Comparison of ENCODE assay signal across 11 mouse cellular contexts in the genomic region with DNA sequence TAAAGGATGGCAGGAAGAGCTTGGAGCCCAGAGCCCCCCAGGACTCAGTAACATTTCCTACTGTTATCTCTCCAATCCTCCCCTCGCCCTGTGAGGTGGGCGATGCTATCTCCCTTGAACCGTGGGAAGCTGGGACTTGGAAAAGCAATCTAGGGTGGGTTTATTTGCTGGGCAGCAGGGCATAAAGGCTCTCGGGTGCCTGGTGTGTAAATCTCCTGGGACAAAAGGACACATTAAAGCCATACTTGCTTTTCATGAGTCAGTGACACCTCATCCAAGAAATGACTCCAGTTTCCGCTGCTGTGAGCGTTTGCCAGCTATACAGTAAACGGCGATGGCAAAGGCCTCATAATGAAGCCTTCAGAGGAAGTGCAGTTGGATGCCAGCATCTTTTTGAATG. TPM values are rescaled to one million over a fixed set of nuclear protein-coding genes. Genes with fewer than 3 reads are reported as not detected.
DNase-seq lines count a peak whose midpoint lies in the region; ATAC-seq and TF ChIP-seq lines count a peak whose summit lies in the region.
"Had no signal": no experiment of that assay in that cellular context is flagged by ENCODE, and none has a peak within 500 bp of the region (broad histone marks: within the 10 kb centered on the region; RNA-seq: fewer than 3 reads in every experiment).

No protein-coding gene starts in this region.

- peaks cover 30% of the 10 kb centered on the region for H3K36me3 ChIP-seq in kidney, embryonic 15.5 days
- H3K36me3 ChIP-seq in C2C12 (ENCODE audit: control insufficient read depth, insufficient read depth): peaks cover 54% of the 10 kb centered on the region
- H3K36me3 ChIP-seq in neural tube, embryonic 13.5 days: peaks cover 49% of the 10 kb centered on the region
- peaks cover 28% of the 10 kb centered on the region; the same call in 1 of the 2 replicates for H3K36me3 ChIP-seq in lung, postnatal 0 days (ENCODE audit: insufficient read depth, low read length)

- H3K27ac ChIP-seq in kidney, embryonic 15.5 days: peak overlapping the region; percentile 75
- H3K27ac ChIP-seq in neural tube, embryonic 13.5 days (replicated peaks): peak overlapping the region; percentile 80
- no peak overlapping the region for H3K27ac ChIP-seq in lung, postnatal 0 days (ENCODE audit: low read length)
- H3K27ac ChIP-seq: intestine, embryonic 15.5 days had no signal

- DNase-seq in kidney, postnatal 36 days: no peak
- peak; percentile 48 for DNase-seq in 3134 (ENCODE audit: extremely low read depth, insufficient read length, low spot score)
- DNase-seq in lung, postnatal 0 days (ENCODE audit: low spot score): no peak
- DNase-seq: cerebellum, adult 2 months; heart, adult 18-20 months; lung, embryonic 14.5 days had no signal

- H3K79me2 ChIP-seq in C2C12 (ENCODE audit: control insufficient read depth, insufficient read depth): peaks cover 47% of the 10 kb centered on the region

- no peak overlapping the region for H3K4me2 ChIP-seq in kidney, embryonic 15.5 days
- H3K4me2 ChIP-seq in neural tube, embryonic 13.5 days: no peak overlapping the region
- H3K4me2 ChIP-seq in lung, postnatal 0 days (replicated peaks; ENCODE audit: low read depth, low read length): no peak overlapping the region
- H3K4me2 ChIP-seq: intestine, embryonic 15.5 days; lung, embryonic 14.5 days had no signal

- 35% methylated on average over 8 of the region's 8 CpGs for WGBS in kidney, embryonic 15.5 days
- 40% methylated on average over 8 of the region's 8 CpGs for WGBS in neural tube, embryonic 13.5 days
- whole genome bisulfite sequencing in lung, postnatal 0 days: 70% methylated on average over 8 of the region's 8 CpGs

- no peak for TF ChIP-seq EP300 in lung, postnatal 0 days (IDR thresholded peaks at IDR 0.05)

- H3K9ac ChIP-seq in kidney, embryonic 15.5 days: no peak overlapping the region
- no peak overlapping the region for H3K9ac ChIP-seq in neural tube, embryonic 13.5 days
- no peak overlapping the region for H3K9ac ChIP-seq in lung, postnatal 0 days (replicated peaks; ENCODE audit: low read depth)
- H3K9ac ChIP-seq: intestine, embryonic 15.5 days; lung, embryonic 14.5 days had no signal

- TF ChIP-seq CTCF in C2C12 (IDR thresholded peaks at IDR 0.05; ENCODE audit: control insufficient read depth, insufficient read depth, insufficient read length): no peak
- TF ChIP-seq CTCF in lung, postnatal 0 days (IDR thresholded peaks at IDR 0.05): no peak

- H3K27me3 ChIP-seq in kidney, embryonic 15.5 days: no peaks in the 10 kb centered on the region
- no peaks in the 10 kb centered on the region for H3K27me3 ChIP-seq in C2C12 (ENCODE audit: control insufficient read depth, insufficient read depth, insufficient read length)
- no peaks in the 10 kb centered on the region for H3K27me3 ChIP-seq in neural tube, embryonic 13.5 days
- H3K27me3 ChIP-seq in lung, postnatal 0 days (replicated peaks; ENCODE audit: insufficient read depth, low read length): no peaks in the 10 kb centered on the region
- H3K27me3 ChIP-seq: intestine, embryonic 15.5 days had no signal

- peak; percentile 78 for ATAC-seq in kidney, embryonic 15.5 days (replicated peaks; ENCODE audit: low FRiP score)
- ATAC-seq in neural tube, embryonic 13.5 days (ENCODE audit: low read depth): no peak; the same call in 1 of the 2 replicates
- no peak for ATAC-seq in lung, postnatal 0 days
- no peak for ATAC-seq in granulocyte monocyte progenitor cell, adult 5-6 weeks (replicated peaks; ENCODE audit: poor library complexity, severe bottlenecking)
- ATAC-seq: intestine, embryonic 15.5 days had no signal

- H3K4me1 ChIP-seq in kidney, embryonic 15.5 days: peaks cover 35% of the 10 kb centered on the region
- H3K4me1 ChIP-seq in neural tube, embryonic 13.5 days (replicated peaks): peaks cover 38% of the 10 kb centered on the region
- H3K4me1 ChIP-seq in lung, postnatal 0 days (ENCODE audit: insufficient read depth, low read depth, low read length): no peaks in the 10 kb centered on the region
- H3K4me1 ChIP-seq: intestine, embryonic 15.5 days had no signal

- H3K4me3 ChIP-seq in kidney, embryonic 15.5 days (replicated peaks): no peak overlapping the region
- no peak overlapping the region for H3K4me3 ChIP-seq in C2C12 (ENCODE audit: insufficient read depth, poor library complexity, severe bottlenecking)
- no peak overlapping the region for H3K4me3 ChIP-seq in neural tube, embryonic 13.5 days
- H3K4me3 ChIP-seq in lung, postnatal 0 days (ENCODE audit: low read depth, low read length): no peak overlapping the region
- H3K4me3 ChIP-seq: intestine, embryonic 15.5 days had no signal

- no peaks in the 10 kb centered on the region for H3K9me3 ChIP-seq in kidney, embryonic 15.5 days (replicated peaks)
- no peaks in the 10 kb centered on the region for H3K9me3 ChIP-seq in neural tube, embryonic 13.5 days
- no peaks in the 10 kb centered on the region for H3K9me3 ChIP-seq in lung, postnatal 0 days (ENCODE audit: low read length)
- H3K9me3 ChIP-seq: intestine, embryonic 15.5 days had no signal

- no peak overlapping the region for H3ac ChIP-seq in C2C12 (ENCODE audit: control insufficient read depth, insufficient read length, low read depth)

- peaks cover 26% of the 10 kb centered on the region for H3K79me3 ChIP-seq in C2C12 (ENCODE audit: low read depth)

TF ChIP-seq in C2C12, 6 proteins besides CTCF, POLR2A, EP300 and RAD21:
- TF ChIP-seq MYOD1 (IDR thresholded peaks at IDR 0.05; ENCODE audit: control insufficient read depth, insufficient read length, low read depth): peak; percentile 4
- TF ChIP-seq USF1 (IDR thresholded peaks at IDR 0.05; ENCODE audit: low read depth): no peak
- TF ChIP-seq MYOG (IDR thresholded peaks at IDR 0.05; ENCODE audit: control insufficient read depth, extremely low read depth, insufficient read length): no peak
- peak; percentile 76 for TF ChIP-seq FOSL1 (IDR thresholded peaks at IDR 0.05; ENCODE audit: insufficient read depth, low read length, poor library complexity, severe bottlenecking)
- no peak for TF ChIP-seq MAX (IDR thresholded peaks at IDR 0.05)
- TF ChIP-seq CEBPB (IDR thresholded peaks at IDR 0.05; ENCODE audit: low read depth): no peak

RNA-seq across cellular contexts. Expression of gene Abhd2, which starts 50.9 kb away (rescaled TPM):
- 12.0 and 12.2 TPM in 2 replicates for polyA plus RNA-seq in kidney, embryonic 15.5 days (2015; fragmentation: Nextera tagmentation; extraction: Ambion mirVana)
- 28.3 TPM for polyA plus RNA-seq in C2C12 (2012; fragmentation: generic; extraction: Trizol)
- 15.7 and 16.7 TPM in 2 replicates for polyA plus RNA-seq in neural tube, embryonic 13.5 days (2015; fragmentation: Nextera tagmentation; extraction: Ambion mirVana)
- polyA plus RNA-seq in lung, postnatal 0 days (2015; fragmentation: Nextera tagmentation; extraction: Ambion mirVana): 22.8 and 25.2 TPM in 2 replicates
- 55.3 and 56.0 TPM in 2 replicates for total RNA-seq in granulocyte monocyte progenitor cell, adult 5-6 weeks (2014; fragmentation: Nextera tagmentation)
- total RNA-seq in granulocyte monocyte progenitor cell, adult 5-6 weeks (2017): 33.3 and 33.4 TPM in 2 replicates
